Mouse (Mus musculus) ES-E14 (cell line): ENCODE measurements around the gene Rps12.

ENCODE experiments used
- CHD2 ChIP-seq: IDR thresholded peaks from 2 replicates; pipeline ENCODE4 v1.6.1; 2014; ENCODE audit warnings: mild to moderate bottlenecking, low read depth, low read length, inconsistent platforms
- MAFK ChIP-seq: IDR thresholded peaks from 2 replicates; pipeline ENCODE4 v1.6.1; 2014; ENCODE audit warnings: mild to moderate bottlenecking, low read depth, low read length, inconsistent platforms; ENCODE audit not compliant: insufficient read depth
- ZC3H11A ChIP-seq: IDR thresholded peaks from 2 replicates; pipeline ENCODE4 v1.6.1; 2012; ENCODE audit warnings: low read depth, mild to moderate bottlenecking, inconsistent platforms, low read length, borderline replicate concordance
- ZNF384 ChIP-seq: IDR thresholded peaks from 2 replicates; pipeline ENCODE4 v1.6.1; 2012; ENCODE audit warnings: low read depth, low read length, inconsistent platforms

DNA sequence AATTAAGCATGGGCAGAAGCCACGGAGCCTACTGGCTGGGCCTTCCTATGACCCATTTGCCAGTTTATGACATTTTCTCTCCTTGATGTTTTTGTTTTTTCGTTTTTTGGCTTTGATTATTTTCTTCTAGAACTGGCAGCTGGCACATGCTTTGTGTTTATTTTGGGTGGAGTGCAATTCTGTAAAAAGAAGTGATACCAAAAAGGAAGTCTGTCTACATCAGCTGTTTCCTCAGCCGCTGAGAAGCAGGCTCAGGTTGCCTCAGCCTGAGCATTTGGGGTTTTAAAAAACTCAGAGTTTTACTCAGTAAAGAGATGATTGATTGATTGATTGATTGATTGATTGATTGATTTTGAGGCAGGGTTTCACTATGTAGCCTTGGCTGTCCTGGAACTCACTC is 15.8 kb upstream of the Rps12 start:
- TF ChIP-seq ZC3H11A (no peak), MAFK (no peak), CHD2 (no peak), ZNF384 (no peak)
